Mouse (Mus musculus) hindbrain, embryonic 11.5 days (tissue): ENCODE data around the gene Hapln4. TPM values are rescaled to one million over a fixed set of nuclear protein-coding genes. Genes with fewer than 3 reads are reported as not detected.

Experiments used
- ATAC-seq: fragments of 200-750 bp; cut with Nextera tagmentation; 2 replicates; pipeline ENCODE4 v1.8.0; 2017; ENCODE audit warnings: mild to moderate bottlenecking, moderate TSS enrichment, moderate library complexity; ENCODE audit not compliant: low FRiP score
- DNase-seq: peaks from one replicate; pipeline ENCODE4 v3.0.0-alpha.2; 2015; ENCODE audit warnings: low spot score
- H3K27ac ChIP-seq: fragments of 300-500 bp; sonication (generic); 2 replicates; pipeline ENCODE4 v1.5.1; 2014; ENCODE audit warnings: mild to moderate bottlenecking, low read depth, low read length
- H3K27me3 ChIP-seq: fragments of 300-500 bp; sonication (generic); 2 replicates; pipeline ENCODE4 v1.6.1; 2014; ENCODE audit warnings: mild to moderate bottlenecking, low read length, moderate library complexity, mixed read lengths; ENCODE audit not compliant: control insufficient read depth, insufficient read depth
- H3K36me3 ChIP-seq: fragments of 300-500 bp; sonication (generic); 2 replicates; pipeline ENCODE4 v1.6.1; 2014; ENCODE audit warnings: mild to moderate bottlenecking, low read length, moderate library complexity, mixed read lengths; ENCODE audit not compliant: control insufficient read depth, insufficient read depth
- H3K4me1 ChIP-seq: fragments of 300-500 bp; sonication (generic); replicated peaks from 2 replicates; pipeline ENCODE4 v1.6.1; 2014; ENCODE audit warnings: low read length, mixed read lengths; ENCODE audit not compliant: control insufficient read depth, insufficient read depth
- H3K4me2 ChIP-seq: fragments of 300-500 bp; sonication (generic); replicated peaks from 2 replicates; pipeline ENCODE4 v1.6.1; 2014; ENCODE audit warnings: mild to moderate bottlenecking, low read depth, low read length
- H3K4me3 ChIP-seq: fragments of 300-500 bp; sonication (generic); 2 replicates; pipeline ENCODE4 v1.5.1; 2014; ENCODE audit warnings: low read depth, low read length
- H3K9ac ChIP-seq: fragments of 300-500 bp; sonication (generic); 2 replicates; pipeline ENCODE4 v1.6.1; 2014; ENCODE audit warnings: low read depth, low read length
- H3K9me3 ChIP-seq: fragments of 300-500 bp; sonication (generic); 2 replicates; pipeline ENCODE4 v1.6.1; 2016; ENCODE audit warnings: low read length; ENCODE audit not compliant: control insufficient read depth
- WGBS: fragments of 180-500 bp; shearing (Covaris S2); extraction: QIAGEN DNeasy Blood & Tissue Kit; methylation state at CpG from one replicate; pipeline ENCODE4 v1.1.7; 2014; 5-methylcytosine and 5-hydroxymethylcytosine counted together
- polyA plus RNA-seq: library from polyadenylated mRNA; unstranded; fragments of >200 nt; fragmentation: Nextera tagmentation; extraction: Ambion mirVana; gene quantifications from 2 replicates; pipeline ENCODE4 v1.2.1, GENCODE M21; 2014

Hapln4 gene
- polyA plus RNA-seq, 1 experiment from 2014 or later, result not detected

GRCm38 (mm10) chr8:70071836-70072440 is 11.3 kb upstream of the Hapln4 start:
- H3K4me3 ChIP-seq, result no peak overlapping the region
- H3K27ac ChIP-seq, result no peak overlapping the region
- no peaks in the 10 kb centered on the region for H3K4me1 ChIP-seq
- no peak overlapping the region for H3K4me2 ChIP-seq
- H3K9ac ChIP-seq, result no peak overlapping the region
- no peaks in the 10 kb centered on the region for H3K9me3 ChIP-seq
- peaks cover 2% of the 10 kb centered on the region; the same call in 1 of the 2 replicates for H3K36me3 ChIP-seq
- WGBS, result 87% methylated on average over 2 of the region's 2 CpGs
- H3K27me3 ChIP-seq, result no peaks in the 10 kb centered on the region
- DNase-seq, result no peak
- no peak for ATAC-seq

GRCm38 (mm10) chr8:70072441-70073069 is 10.7 kb upstream of the Hapln4 start, which contains the start of gene Tm6sf2:
Gene Tm6sf2 (plus strand): TSS chr8:70072924.
- Histone ChIP-seq H3K9ac (no peak within 1 kb of the TSS), H3K27me3 (no peaks in the 10 kb centered on the region), H3K4me1 (no peaks in the 10 kb centered on the region), H3K27ac (no peak within 1 kb of the TSS), H3K4me3 (no peak within 1 kb of the TSS), H3K9me3 (no peaks in the 10 kb centered on the region), H3K36me3 (peaks cover 2% of the 10 kb centered on the region; the same call in 1 of the 2 replicates), H3K4me2 (no peak within 1 kb of the TSS)
- no peak for DNase-seq
- 0 out of 2 replicates have a peak, but pooled peaks have one; percentile 35 for ATAC-seq
- 15% methylated on average over 21 of the region's 27 CpGs for WGBS

- WGBS, result 72% methylated on average over 8 of the region's 8 CpGs
- no peak overlapping the region for H3K9ac ChIP-seq
- H3K9me3 ChIP-seq, result no peaks in the 10 kb centered on the region
- H3K27ac ChIP-seq, result no peak overlapping the region
- H3K4me3 ChIP-seq, result no peak overlapping the region
- H3K27me3 ChIP-seq, result no peaks in the 10 kb centered on the region
- H3K36me3 ChIP-seq, result peaks cover 2% of the 10 kb centered on the region; the same call in 1 of the 2 replicates
- no peak overlapping the region for H3K4me2 ChIP-seq
- ATAC-seq, result no peak
- H3K4me1 ChIP-seq, result no peaks in the 10 kb centered on the region
- DNase-seq, result no peak
Measured at GRCm38 (mm10) chr8:70073120-70073519, 10.1 kb upstream of the Hapln4 start.

GRCm38 (mm10) chr8:70073682-70074081 is 9.6 kb upstream of the Hapln4 start:
- H3K4me1 ChIP-seq, result no peaks in the 10 kb centered on the region
- H3K9ac ChIP-seq, result no peak overlapping the region
- peaks cover 2% of the 10 kb centered on the region; the same call in 1 of the 2 replicates for H3K36me3 ChIP-seq
- ATAC-seq, result no peak
- H3K4me2 ChIP-seq, result no peak overlapping the region
- DNase-seq, result no peak
- WGBS, result 80% methylated on average over 1 of the region's 1 CpGs
- no peak overlapping the region for H3K4me3 ChIP-seq
- H3K27me3 ChIP-seq, result no peaks in the 10 kb centered on the region
- H3K27ac ChIP-seq, result no peak overlapping the region
- no peaks in the 10 kb centered on the region for H3K9me3 ChIP-seq

- no peak overlapping the region for H3K27ac ChIP-seq
- H3K9ac ChIP-seq, result no peak overlapping the region
- H3K36me3 ChIP-seq, result no peaks in the 10 kb centered on the region
- DNase-seq (no peak), ATAC-seq (no peak)
- 97% methylated on average over 2 of the region's 2 CpGs for WGBS
- H3K4me2 ChIP-seq, result no peak overlapping the region
- no peaks in the 10 kb centered on the region for H3K9me3 ChIP-seq
- peaks cover 43% of the 10 kb centered on the region for H3K27me3 ChIP-seq
- no peak overlapping the region for H3K4me3 ChIP-seq
- H3K4me1 ChIP-seq, result peaks cover 10% of the 10 kb centered on the region
Measured at GRCm38 (mm10) chr8:70081976-70082375, 1.3 kb upstream of the Hapln4 start.

DNA sequence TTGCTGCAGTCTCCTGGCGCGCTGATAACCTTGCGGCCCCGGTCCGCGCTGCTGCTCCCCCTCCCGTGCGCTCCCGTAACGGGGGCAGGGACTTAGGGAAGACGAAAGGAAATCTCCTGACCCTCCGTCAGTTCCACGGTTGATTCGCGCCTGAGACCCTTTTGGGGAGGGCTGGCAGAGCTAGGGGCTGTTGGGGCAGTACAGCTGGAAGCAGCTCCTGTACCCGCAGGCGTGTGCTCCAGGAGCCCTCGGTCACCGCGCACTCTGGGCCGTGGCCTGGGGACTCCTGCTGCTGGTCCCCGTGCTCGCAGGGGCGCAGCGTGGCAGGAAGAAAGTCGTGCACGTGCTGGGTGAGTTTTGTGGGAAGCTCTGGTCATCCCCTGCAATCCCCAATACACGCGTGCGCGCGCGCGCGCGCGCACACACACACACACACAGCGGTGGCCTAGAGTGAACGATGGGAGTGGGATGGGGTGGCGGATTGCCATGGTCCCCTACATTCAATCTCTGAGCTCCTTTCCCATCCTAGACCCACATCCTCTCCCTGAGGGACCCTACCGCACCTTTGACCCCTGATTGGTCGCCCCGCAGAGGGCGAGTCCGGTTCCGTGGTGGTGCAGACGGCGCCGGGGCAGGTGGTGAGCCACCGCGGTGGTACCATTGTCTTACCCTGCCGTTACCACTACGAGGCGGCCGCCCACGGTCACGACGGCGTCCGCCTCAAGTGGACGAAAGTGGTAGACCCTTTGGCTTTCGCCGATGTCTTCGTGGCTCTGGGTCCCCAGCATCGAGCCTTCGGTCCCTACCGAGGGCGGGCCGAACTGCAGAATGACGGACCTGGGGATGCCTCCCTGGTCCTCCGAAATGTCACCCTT is 1.2 kb downstream of the Hapln4 start:
- no peaks in the 10 kb centered on the region for H3K9me3 ChIP-seq
- DNase-seq, result peak; percentile 62
- peak overlapping the region; percentile 35 for H3K4me3 ChIP-seq
- WGBS, result 2% methylated on average over 64 of the region's 71 CpGs
- peak overlapping the region; percentile 63 for H3K4me2 ChIP-seq
- no peak overlapping the region for H3K27ac ChIP-seq
- peaks cover 16% of the 10 kb centered on the region for H3K4me1 ChIP-seq
- H3K27me3 ChIP-seq, result peaks cover 67% of the 10 kb centered on the region
- ATAC-seq, result no peak
- H3K9ac ChIP-seq, result peak overlapping the region; percentile 31
- H3K36me3 ChIP-seq, result no peaks in the 10 kb centered on the region

DNA sequence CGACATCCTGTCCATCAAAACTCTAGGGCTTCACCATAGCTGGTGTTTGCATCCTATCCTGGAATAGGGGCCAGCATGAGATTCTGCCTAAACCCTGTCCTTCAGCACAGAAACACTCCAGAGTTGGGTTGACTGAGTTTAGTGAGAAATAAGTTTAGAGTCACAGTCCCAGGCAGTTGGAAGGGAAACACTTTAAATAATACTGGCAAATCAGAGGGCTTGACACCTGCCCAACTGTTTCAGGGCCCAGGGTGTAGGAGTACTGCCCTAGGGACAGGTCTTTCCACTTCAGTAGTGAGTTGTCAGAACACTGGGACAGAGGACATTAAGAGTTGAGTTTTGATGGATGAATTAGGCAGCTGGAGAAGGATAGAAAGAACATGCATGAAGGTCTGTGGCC is 2.9 kb downstream of the Hapln4 start:
- Histone ChIP-seq H3K9ac (no peak overlapping the region), H3K27me3 (peaks cover 70% of the 10 kb centered on the region), H3K27ac (no peak overlapping the region), H3K4me3 (no peak overlapping the region; the same call in 1 of the 2 replicates), H3K4me1 (peaks cover 18% of the 10 kb centered on the region), H3K36me3 (no peaks in the 10 kb centered on the region), H3K9me3 (no peaks in the 10 kb centered on the region), H3K4me2 (no peak overlapping the region)
- no peak for DNase-seq
- ATAC-seq, result no peak
- WGBS, result 48% methylated on average over 1 of the region's 1 CpGs

DNA sequence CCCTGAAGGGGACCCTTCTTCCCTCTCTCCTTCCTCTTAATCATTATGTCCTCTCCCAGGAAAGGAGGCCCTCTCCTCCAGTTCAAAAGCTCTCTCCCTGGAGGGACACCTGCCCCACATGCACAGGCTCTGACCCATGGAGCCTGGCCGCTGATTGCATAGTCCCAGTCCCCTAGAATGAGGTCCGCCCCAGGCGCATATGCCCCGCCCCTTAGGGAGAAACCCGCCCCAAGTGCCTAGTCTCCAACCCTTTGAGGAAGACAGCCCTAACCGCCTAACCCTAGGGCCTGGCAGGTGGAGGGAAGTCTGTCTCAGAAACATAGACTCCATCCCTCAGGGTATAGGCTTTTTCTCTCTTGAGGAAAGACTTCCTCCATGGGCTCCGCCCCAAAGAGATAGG is 4.0 kb downstream of the Hapln4 start:
- no peak overlapping the region for H3K4me2 ChIP-seq
- ATAC-seq, result no peak
- H3K36me3 ChIP-seq, result no peaks in the 10 kb centered on the region
- H3K27ac ChIP-seq, result no peak overlapping the region
- peaks cover 70% of the 10 kb centered on the region for H3K27me3 ChIP-seq
- H3K4me1 ChIP-seq, result peaks cover 18% of the 10 kb centered on the region
- DNase-seq, result peak; percentile 15
- no peak overlapping the region for H3K9ac ChIP-seq
- no peak overlapping the region for H3K4me3 ChIP-seq
- H3K9me3 ChIP-seq, result no peaks in the 10 kb centered on the region
- WGBS, result 7% methylated on average over 7 of the region's 7 CpGs
